Mouse (Mus musculus) heart, postnatal 0 days (tissue): ENCODE measurements at regions not wholly inside any gene's neighbourhood (a gene's known extent, or its start where the extent isn't known, plus 50 kb on each side); places are given as distances from the start of the nearest gene placed in this dataset.

Experiments
- CTCF ChIP-seq: IDR thresholded peaks from 2 replicates; pipeline ENCODE4 v1.5.1; 2016; ENCODE audit warnings: antibody characterized with exemption, control low read depth, low read depth
- EP300 ChIP-seq: IDR thresholded peaks from 2 replicates; pipeline ENCODE4 v1.6.1; 2016; ENCODE audit warnings: antibody characterized with exemption, low read depth

GRCm38 (mm10) chr13:5614833-5615232 lies 246.4 kb upstream of the Klf6 start:
- TF ChIP-seq CTCF (no peak), EP300 (peak; percentile 99)
